Mouse (Mus musculus) hindbrain, embryonic 13.5 days (tissue): ENCODE measurements around the gene Lmod1. TPM values are rescaled to one million over a fixed set of nuclear protein-coding genes. Genes with fewer than 3 reads are reported as not detected.
"Not testable (repeated sequence)": the region's sequence is repeated elsewhere in the genome, so short reads cannot be mapped to it uniquely, and the experiment has no call there.

Experiments used
- ATAC-seq: fragments of 200-750 bp; cut with Nextera tagmentation; 2 replicates; pipeline ENCODE4 v1.8.0; 2017; ENCODE audit warnings: moderate TSS enrichment; ENCODE audit not compliant: low FRiP score
- H3K27ac ChIP-seq: fragments of 300-500 bp; sonication (generic); 2 replicates; pipeline ENCODE4 v1.5.1; 2015; ENCODE audit warnings: inconsistent platforms, mild to moderate bottlenecking, moderate library complexity
- H3K27me3 ChIP-seq: fragments of 300-500 bp; sonication (generic); 2 replicates; pipeline ENCODE4 v1.6.1; 2015; ENCODE audit warnings: mild to moderate bottlenecking, inconsistent platforms
- H3K36me3 ChIP-seq: fragments of 300-500 bp; sonication (generic); 2 replicates; pipeline ENCODE4 v1.6.1; 2015; ENCODE audit warnings: mild to moderate bottlenecking, inconsistent platforms
- H3K4me1 ChIP-seq: fragments of 300-500 bp; sonication (generic); replicated peaks from 2 replicates; pipeline ENCODE4 v1.6.1; 2015; ENCODE audit warnings: inconsistent platforms
- H3K4me2 ChIP-seq: fragments of 300-500 bp; sonication (generic); 2 replicates; pipeline ENCODE4 v1.6.1; 2015; ENCODE audit warnings: inconsistent platforms, mild to moderate bottlenecking, moderate library complexity
- H3K4me3 ChIP-seq: fragments of 300-500 bp; sonication (generic); 2 replicates; pipeline ENCODE4 v1.5.1; 2015; ENCODE audit warnings: mild to moderate bottlenecking, inconsistent platforms
- H3K9ac ChIP-seq: fragments of 300-500 bp; sonication (generic); 2 replicates; pipeline ENCODE4 v1.6.1; 2015; ENCODE audit warnings: mild to moderate bottlenecking, inconsistent platforms
- H3K9me3 ChIP-seq: fragments of 300-500 bp; sonication (generic); 2 replicates; pipeline ENCODE4 v1.6.1; 2016; ENCODE audit warnings: inconsistent platforms
- WGBS: fragments of 180-500 bp; shearing (Covaris S2); methylation state at CpG from one replicate; pipeline ENCODE4 v1.1.7; 2015; 5-methylcytosine and 5-hydroxymethylcytosine counted together
- polyA plus RNA-seq: library from polyadenylated mRNA; unstranded; fragments of >200 nt; fragmentation: Nextera tagmentation; extraction: Ambion mirVana; gene quantifications from 2 replicates; pipeline ENCODE4 v1.2.1, GENCODE M21; 2015

Lmod1 gene
- polyA plus RNA-seq, 1 experiment from 2014 or later = 0.29 TPM

GRCm38 (mm10) chr1:135381560-135381959, 57.0 kb downstream of the Lmod1 start:
- ATAC-seq, H3K9ac ChIP-seq, H3K27ac ChIP-seq, H3K27me3 ChIP-seq, H3K9me3 ChIP-seq, H3K4me3 ChIP-seq, H3K4me2 ChIP-seq: not testable (repeated sequence)
- WGBS = 64% methylated on average over 6 of the region's 6 CpGs
- Histone ChIP-seq H3K4me1 (peaks cover 11% of the 10 kb centered on the region), H3K36me3 (peaks cover 48% of the 10 kb centered on the region)

- Histone ChIP-seq H3K9ac (no peak overlapping the region), H3K4me1 (peaks cover 11% of the 10 kb centered on the region), H3K4me3 (no peak overlapping the region), H3K4me2 (no peak overlapping the region), H3K27me3 (no peaks in the 10 kb centered on the region), H3K36me3 (peaks cover 74% of the 10 kb centered on the region), H3K9me3 (no peaks in the 10 kb centered on the region), H3K27ac (no peak overlapping the region)
- WGBS = 93% methylated on average over 5 of the region's 5 CpGs
- ATAC-seq = no peak
Observed at GRCm38 (mm10) chr1:135384171-135384570, 59.6 kb downstream of the Lmod1 start.

- Histone ChIP-seq H3K9ac (no peak overlapping the region), H3K27me3 (no peaks in the 10 kb centered on the region), H3K4me3 (no peak overlapping the region), H3K4me2 (no peak overlapping the region), H3K36me3 (peaks cover 84% of the 10 kb centered on the region), H3K27ac (no peak overlapping the region), H3K4me1 (peaks cover 6% of the 10 kb centered on the region), H3K9me3 (no peaks in the 10 kb centered on the region)
- WGBS = 88% methylated on average over 9 of the region's 9 CpGs
- ATAC-seq = no peak
Observed at GRCm38 (mm10) chr1:135385161-135385560, 60.6 kb downstream of the Lmod1 start.

GRCm38 (mm10) chr1:135399466-135399865, 74.9 kb downstream of the Lmod1 start:
- H3K4me3 ChIP-seq = no peak overlapping the region
- H3K4me1 ChIP-seq = no peaks in the 10 kb centered on the region
- WGBS = 95% methylated on average over 5 of the region's 5 CpGs
- H3K4me2 ChIP-seq = no peak overlapping the region
- H3K36me3 ChIP-seq = peaks cover 81% of the 10 kb centered on the region
- H3K9ac ChIP-seq = no peak overlapping the region
- H3K9me3 ChIP-seq = no peaks in the 10 kb centered on the region
- H3K27ac ChIP-seq = no peak overlapping the region
- no peak for ATAC-seq
- no peaks in the 10 kb centered on the region for H3K27me3 ChIP-seq

- no peak overlapping the region for H3K4me3 ChIP-seq
- no peak for ATAC-seq
- peaks cover 85% of the 10 kb centered on the region for H3K36me3 ChIP-seq
- H3K9me3 ChIP-seq = no peaks in the 10 kb centered on the region
- no peak overlapping the region for H3K9ac ChIP-seq
- H3K27me3 ChIP-seq = no peaks in the 10 kb centered on the region
- H3K4me1 ChIP-seq = no peaks in the 10 kb centered on the region
- no peak overlapping the region for H3K27ac ChIP-seq
- WGBS = 92% methylated on average over 3 of the region's 3 CpGs
- no peak overlapping the region for H3K4me2 ChIP-seq
Observed at GRCm38 (mm10) chr1:135401452-135402110, 77.0 kb downstream of the Lmod1 start.

GRCm38 (mm10) chr1:135405356-135405755, 80.7 kb downstream of the Lmod1 start:
- H3K4me3 ChIP-seq = no peak overlapping the region
- H3K36me3 ChIP-seq = peaks cover 91% of the 10 kb centered on the region
- no peak overlapping the region for H3K9ac ChIP-seq
- 90% methylated on average over 7 of the region's 7 CpGs for WGBS
- ATAC-seq = no peak
- no peaks in the 10 kb centered on the region for H3K4me1 ChIP-seq
- H3K27ac ChIP-seq = no peak overlapping the region
- H3K27me3 ChIP-seq = no peaks in the 10 kb centered on the region
- H3K4me2 ChIP-seq = no peak overlapping the region
- no peaks in the 10 kb centered on the region for H3K9me3 ChIP-seq

- H3K4me3 ChIP-seq = no peak overlapping the region
- no peak overlapping the region for H3K4me2 ChIP-seq
- H3K36me3 ChIP-seq = peaks cover 93% of the 10 kb centered on the region
- H3K9ac ChIP-seq = no peak overlapping the region
- no peak overlapping the region for H3K27ac ChIP-seq
- H3K4me1 ChIP-seq = no peaks in the 10 kb centered on the region
- H3K9me3 ChIP-seq = no peaks in the 10 kb centered on the region
- no peaks in the 10 kb centered on the region for H3K27me3 ChIP-seq
- no peak for ATAC-seq
- 96% methylated on average over 4 of the region's 4 CpGs for WGBS
Observed at GRCm38 (mm10) chr1:135408973-135409372, 84.4 kb downstream of the Lmod1 start.

- WGBS = 90% methylated on average over 2 of the region's 2 CpGs
- Histone ChIP-seq H3K27me3 (no peaks in the 10 kb centered on the region), H3K4me2 (no peak overlapping the region), H3K4me1 (no peaks in the 10 kb centered on the region), H3K4me3 (no peak overlapping the region), H3K36me3 (peaks cover 93% of the 10 kb centered on the region), H3K27ac (no peak overlapping the region), H3K9ac (no peak overlapping the region), H3K9me3 (no peaks in the 10 kb centered on the region)
- no peak for ATAC-seq
Observed at GRCm38 (mm10) chr1:135410967-135411366, 86.4 kb downstream of the Lmod1 start.

GRCm38 (mm10) chr1:135412130-135412529, 87.5 kb downstream of the Lmod1 start:
- Histone ChIP-seq H3K9ac (no peak overlapping the region), H3K4me1 (no peaks in the 10 kb centered on the region), H3K4me2 (no peak overlapping the region), H3K4me3 (no peak overlapping the region), H3K36me3 (peaks cover 94% of the 10 kb centered on the region), H3K9me3 (no peaks in the 10 kb centered on the region), H3K27ac (no peak overlapping the region), H3K27me3 (no peaks in the 10 kb centered on the region)
- WGBS = 79% methylated on average over 4 of the region's 4 CpGs
- no peak for ATAC-seq

GRCm38 (mm10) chr1:135413996-135414395, 89.4 kb downstream of the Lmod1 start:
- H3K9me3 ChIP-seq = no peaks in the 10 kb centered on the region
- ATAC-seq = no peak

More at GRCm38 (mm10) chr1:135413996-135414395, 89.4 kb downstream of the Lmod1 start:
- Histone ChIP-seq H3K4me2 (no peak overlapping the region), H3K27me3 (no peaks in the 10 kb centered on the region), H3K9ac (no peak overlapping the region), H3K36me3 (peaks cover 95% of the 10 kb centered on the region), H3K27ac (no peak overlapping the region), H3K4me1 (no peaks in the 10 kb centered on the region), H3K4me3 (no peak overlapping the region)

Other genes with a start within 250 kb of the Lmod1 start
- gene Lgr6, start 219.5 kb upstream of the Lmod1 start, polyA plus RNA-seq = 0.47 and 0.92 TPM in 2 replicates
- 0.62 and 0.88 TPM in 2 replicates for gene Ptpn7, start 192.1 kb upstream of the Lmod1 start, polyA plus RNA-seq
- gene Arl8a, start 178.0 kb upstream of the Lmod1 start, polyA plus RNA-seq = 284 and 285 TPM in 2 replicates
- gene Gpr37l1, start 157.1 kb upstream of the Lmod1 start, polyA plus RNA-seq = 0.35 and 0.41 TPM in 2 replicates
- 0.19 TPM in 2 replicates for gene Elf3, start 66.2 kb upstream of the Lmod1 start, polyA plus RNA-seq
- gene Rnpep, start 40.7 kb upstream of the Lmod1 start, polyA plus RNA-seq = 101 and 102 TPM in 2 replicates
- 145 and 164 TPM in 2 replicates for gene Timm17a, start 11.0 kb upstream of the Lmod1 start, polyA plus RNA-seq
- gene Shisa4, start 50.4 kb downstream of the Lmod1 start, polyA plus RNA-seq = 84.2 and 89.9 TPM in 2 replicates
- 124 and 126 TPM in 2 replicates for gene Ipo9, start 105.7 kb downstream of the Lmod1 start, polyA plus RNA-seq